Mouse (Mus musculus) heart, adult 11 months (tissue): ENCODE measurements around the gene Rangrf.

Experiments used
- DNase-seq: peaks from one replicate; pipeline ENCODE4 v3.0.0; 2022

Rangrf gene

DNA sequence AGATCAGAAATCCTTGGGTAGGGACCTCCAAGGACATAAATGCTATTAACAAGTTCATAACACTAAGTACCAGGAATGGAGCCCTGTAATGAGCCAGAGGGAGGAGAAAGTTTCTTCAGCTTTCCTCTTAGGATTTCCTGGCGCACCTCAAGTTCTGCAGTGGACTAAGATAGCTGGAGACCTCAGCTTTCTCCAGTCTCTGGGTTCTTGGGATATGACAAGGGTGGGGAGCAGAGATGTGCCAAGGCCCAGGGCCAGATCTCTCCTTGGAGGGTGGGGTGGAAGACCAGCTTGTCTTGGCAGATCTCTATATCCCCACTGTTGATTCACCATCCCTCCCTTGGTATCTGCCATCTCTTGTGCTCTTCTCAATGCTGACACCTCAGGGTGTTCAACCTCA lies 616 bp upstream of the Rangrf start:
- DNase-seq: peak; percentile 66

GRCm38 (mm10) chr11:68974059-68974450 lies 930 bp downstream of the Rangrf start:
- DNase-seq: no peak

DNA sequence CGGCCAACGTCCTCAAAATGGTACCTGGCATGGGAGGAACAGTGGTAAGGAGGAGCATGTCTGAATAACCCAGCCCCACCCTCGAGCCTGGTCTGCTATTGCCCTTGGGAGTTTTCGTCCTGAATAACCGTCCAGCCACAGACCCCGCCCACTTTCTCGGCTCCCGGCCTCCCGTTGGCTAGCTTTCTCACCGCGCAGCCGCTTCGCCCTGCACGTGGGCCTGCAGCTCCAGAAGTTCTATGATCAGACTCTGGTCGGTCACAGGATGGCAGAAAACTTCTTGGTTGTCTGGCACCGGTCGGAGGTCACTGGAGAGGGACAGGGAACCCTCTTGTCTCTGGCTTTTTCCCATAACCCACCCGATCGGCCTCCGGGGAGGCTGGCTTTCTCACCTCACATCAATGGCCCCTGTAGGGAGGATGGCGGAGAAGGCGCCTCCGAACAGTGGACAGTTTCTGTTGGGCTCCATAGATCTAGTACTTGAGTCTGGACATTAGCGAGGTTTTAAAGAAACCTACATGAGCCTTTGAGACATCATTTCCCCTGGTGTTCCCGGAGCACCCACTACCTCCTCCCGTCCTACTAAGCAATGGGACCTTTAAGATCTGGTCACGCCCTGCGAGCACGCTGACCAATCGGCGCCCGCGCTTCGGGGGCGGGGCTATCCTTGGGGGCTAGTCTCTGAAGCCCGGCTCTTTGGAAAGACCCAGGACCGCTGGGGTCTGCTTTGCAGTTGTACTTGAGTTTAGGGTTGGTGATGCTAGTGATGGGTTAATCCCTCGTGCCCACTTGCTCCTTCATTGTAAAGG lies 1.5 kb downstream of the Rangrf start:
- peak; percentile 99 for DNase-seq

- DNase-seq: peak; percentile 97
Measured at GRCm38 (mm10) chr11:68970232-68970631, 4.8 kb downstream of the Rangrf start.

GRCm38 (mm10) chr11:68968752-68969151 lies 6.2 kb downstream of the Rangrf start:
- DNase-seq: no peak

DNA sequence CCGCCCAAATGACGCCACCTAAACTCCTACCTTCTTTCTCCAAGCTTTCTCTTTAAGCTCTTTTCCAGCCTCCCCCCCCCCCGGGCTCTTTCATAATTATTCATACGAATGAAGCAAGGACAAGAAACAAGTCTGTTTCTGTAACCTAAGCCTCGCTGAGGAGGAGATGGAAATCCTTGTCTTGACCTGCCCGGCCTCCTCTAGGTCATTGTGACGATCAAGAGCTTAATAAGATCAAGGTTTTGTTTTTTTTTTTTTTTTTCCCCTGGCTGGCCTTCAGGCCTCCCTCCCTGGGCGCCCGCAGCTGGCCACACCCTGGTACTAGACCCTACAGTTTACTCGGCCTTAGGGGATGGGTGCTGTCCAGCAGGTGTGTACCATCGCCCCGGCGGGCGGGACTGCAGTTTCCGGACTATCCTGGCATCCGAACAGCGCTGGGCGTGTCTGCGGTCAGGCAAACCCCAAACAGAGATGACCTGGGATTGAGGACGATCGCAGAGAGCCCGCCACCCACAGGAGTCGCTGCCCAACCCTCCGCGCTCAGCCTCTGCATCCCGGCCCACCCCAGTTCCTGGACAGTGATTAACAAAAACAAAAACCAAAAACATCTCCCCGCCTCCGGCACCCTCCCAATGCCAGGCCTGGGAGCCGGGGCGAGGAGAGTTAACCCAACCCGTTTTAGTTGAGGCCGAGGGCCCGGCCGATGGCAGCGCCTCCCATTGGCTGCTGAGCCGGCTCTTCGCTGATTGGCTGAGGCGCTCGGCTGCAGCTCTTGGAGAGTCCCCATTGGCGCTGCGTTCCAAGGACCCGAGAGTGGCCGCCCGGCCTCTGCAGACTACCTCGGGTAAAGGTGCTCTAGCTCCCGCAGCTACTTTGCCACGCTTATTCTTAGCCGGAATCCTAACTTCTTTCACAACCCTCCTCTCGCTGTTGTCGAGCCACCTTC lies 7.4 kb downstream of the Rangrf start, which contains the start of gene Slc25a35:
Slc25a35 (plus strand) TSS at position 795 of the 946 bp plus-strand sequence.
- DNase-seq: peak; percentile 100

DNA sequence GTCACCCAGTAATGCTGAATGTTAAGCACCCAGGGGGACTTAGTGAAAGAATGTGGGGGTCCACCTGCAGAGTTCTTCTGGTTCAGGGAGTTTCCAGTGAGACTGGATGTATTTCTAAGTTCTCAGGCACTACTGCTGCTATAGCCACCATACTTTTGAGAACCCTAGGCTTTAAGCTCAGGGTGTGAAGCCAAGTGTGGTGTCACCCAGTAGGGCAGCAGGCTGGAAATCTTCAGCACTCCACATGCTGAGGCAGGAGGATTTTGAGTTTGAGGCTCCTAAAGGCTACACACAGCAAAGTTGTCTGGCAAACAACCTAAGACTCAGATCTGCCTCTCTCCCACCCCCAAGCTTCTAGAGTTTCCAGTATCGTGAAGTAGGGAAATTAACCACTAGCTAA lies 8.4 kb downstream of the Rangrf start:
- no peak for DNase-seq

GRCm38 (mm10) chr11:68965845-68966244 lies 9.1 kb downstream of the Rangrf start:
- no peak for DNase-seq

DNA sequence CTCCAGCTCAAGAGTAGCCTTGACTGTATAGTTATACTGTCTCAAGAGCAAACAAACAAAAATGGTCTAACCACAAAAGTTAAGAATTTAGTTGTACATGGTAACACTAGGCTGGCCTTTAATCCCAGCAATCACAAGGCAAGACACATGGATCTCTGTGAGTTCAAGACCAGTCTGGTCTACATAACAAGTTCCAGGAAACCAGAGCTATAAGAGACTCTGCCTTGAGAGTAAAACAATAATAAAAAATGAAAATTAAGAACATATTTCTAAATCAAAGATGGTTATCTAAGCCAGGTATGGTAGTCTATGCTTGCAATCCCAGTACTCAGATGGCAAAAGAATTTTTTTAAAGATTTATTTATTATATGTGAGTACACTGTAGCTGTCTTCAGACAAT lies 9.9 kb downstream of the Rangrf start:
- DNase-seq: no peak

DNA sequence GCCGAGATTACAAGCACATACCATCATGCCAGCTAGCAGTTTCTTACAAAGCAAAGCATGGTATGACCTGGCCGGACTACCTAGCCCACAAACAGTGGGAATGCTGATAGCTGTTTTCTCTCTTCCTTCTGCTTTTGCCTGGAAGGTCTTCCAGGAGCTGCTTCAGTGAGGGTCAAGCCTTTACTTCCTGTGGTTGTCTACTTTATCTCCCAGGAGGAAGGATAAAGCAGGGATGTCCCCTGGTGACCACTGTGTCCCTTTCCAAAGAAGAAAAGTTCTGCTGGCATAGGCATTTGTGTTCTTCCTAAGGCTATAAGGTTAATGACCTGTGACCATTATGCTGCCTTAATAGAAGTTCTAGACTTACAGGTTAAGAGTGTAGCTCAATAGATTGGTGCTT lies 11.6 kb downstream of the Rangrf start:
- DNase-seq: no peak

GRCm38 (mm10) chr11:68962159-68962558 lies 12.8 kb downstream of the Rangrf start:
- peak; percentile 95 for DNase-seq

DNA sequence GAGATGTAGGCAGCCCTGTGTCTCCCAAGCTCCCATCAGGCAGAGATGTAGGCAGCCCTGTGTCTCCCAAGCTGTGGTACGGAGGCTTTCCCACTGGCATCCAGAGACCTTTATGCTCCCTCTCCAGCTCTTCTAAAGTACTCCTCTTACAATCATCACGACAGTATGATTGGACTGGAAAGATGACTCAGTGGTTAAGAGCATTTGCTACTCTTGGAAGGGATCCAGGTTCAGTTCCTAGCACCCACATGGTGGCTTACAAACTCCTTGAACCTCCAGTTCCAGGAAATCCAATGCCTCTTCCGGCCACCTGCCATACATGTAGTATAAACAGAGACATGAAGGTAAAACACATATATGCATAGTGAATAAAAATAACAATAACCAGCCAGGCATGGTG lies 13.4 kb downstream of the Rangrf start:
- no peak for DNase-seq

DNA sequence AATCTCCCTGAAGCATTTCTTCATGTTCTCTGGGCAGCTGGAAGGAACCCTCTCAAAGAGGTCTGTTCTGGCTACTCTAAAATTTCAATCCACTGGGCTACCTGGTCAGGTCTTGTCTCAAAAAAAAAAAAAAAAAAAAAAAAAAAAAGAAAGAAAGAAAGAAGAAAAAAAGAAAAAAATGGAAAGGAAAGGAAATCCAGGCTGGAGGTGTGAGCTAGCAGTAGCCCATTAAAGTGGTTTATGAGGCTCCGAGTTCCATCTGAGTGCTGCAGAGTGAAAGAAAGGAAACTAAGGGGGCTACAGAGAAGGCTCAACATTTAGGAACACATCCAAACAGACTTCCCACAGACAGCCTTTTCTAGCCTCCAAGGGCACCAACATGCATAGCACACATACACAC lies 17.0 kb downstream of the Rangrf start:
- DNase-seq: no peak

DNA sequence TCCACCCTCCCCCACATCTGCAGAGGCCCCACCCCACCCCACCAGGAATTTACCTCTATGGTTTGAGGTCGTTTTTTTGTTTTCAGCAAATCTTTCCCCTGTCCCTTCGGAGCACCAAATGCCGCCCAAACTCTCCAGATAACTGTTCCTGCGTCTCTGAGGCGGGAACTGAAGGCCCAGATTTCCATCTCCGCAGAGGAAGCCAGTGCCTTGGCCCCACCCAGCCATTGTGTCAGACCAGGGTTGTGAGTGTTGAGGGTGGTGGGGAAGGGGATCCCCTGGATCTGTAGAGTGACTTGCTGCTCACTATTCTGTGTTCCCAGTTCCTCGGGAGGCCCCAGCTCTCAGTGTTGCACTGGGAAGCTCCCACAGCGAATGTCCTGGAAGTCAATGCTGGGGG lies 17.7 kb downstream of the Rangrf start, which contains the start of gene Arhgef15:
Arhgef15 (minus strand) TSS at position 173 of the 400 bp plus-strand sequence.
- peak; percentile 96 for DNase-seq

GRCm38 (mm10) chr11:68956697-68957096 lies 18.3 kb downstream of the Rangrf start:
- peak; percentile 98 for DNase-seq

DNA sequence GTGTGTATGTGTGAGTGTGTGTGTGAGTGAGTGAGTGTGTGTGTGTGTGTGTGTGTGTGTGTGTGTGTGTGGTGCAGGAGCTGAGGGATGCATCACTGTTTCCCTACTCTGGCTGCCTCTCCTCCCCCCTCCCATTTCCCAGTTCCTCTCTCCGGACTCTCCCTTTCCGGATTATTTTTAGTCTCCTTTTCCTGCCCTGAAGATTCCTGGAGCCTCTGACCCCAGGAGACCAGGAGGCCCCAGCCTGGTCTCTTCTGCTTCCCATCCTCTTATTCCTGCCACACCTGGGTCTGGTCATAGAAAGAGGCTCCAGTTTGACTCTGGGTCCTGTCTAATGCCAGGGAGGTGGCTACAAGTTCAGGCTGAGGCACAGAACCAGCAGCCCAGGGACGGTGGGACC lies 18.9 kb downstream of the Rangrf start:
- peak; percentile 98 for DNase-seq

GRCm38 (mm10) chr11:68955473-68955872 lies 19.5 kb downstream of the Rangrf start:
- DNase-seq: peak; percentile 87

DNA sequence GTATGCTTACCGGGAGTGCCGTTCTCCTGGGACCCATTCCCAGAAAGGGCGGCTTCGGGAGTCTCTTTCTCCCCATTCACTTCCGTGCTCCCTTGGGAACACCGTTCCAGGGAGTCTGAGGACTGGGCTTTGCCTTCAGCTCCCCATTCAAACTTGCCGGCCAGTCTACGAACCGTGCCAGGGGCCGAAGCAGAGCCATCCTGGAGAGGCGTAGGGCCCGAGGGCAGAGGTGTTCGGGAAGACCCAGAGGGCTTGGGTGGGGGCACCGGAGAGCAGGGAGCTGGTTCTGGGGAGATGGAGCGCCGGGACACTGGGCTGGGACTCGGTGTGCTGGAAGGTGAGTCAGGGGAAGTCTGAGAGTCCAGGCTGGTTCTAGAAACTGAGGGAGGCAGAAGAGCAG lies 20.6 kb downstream of the Rangrf start:
- DNase-seq: peak; percentile 93

- DNase-seq: no peak
Measured at GRCm38 (mm10) chr11:68953903-68954302, 21.1 kb downstream of the Rangrf start.

DNA sequence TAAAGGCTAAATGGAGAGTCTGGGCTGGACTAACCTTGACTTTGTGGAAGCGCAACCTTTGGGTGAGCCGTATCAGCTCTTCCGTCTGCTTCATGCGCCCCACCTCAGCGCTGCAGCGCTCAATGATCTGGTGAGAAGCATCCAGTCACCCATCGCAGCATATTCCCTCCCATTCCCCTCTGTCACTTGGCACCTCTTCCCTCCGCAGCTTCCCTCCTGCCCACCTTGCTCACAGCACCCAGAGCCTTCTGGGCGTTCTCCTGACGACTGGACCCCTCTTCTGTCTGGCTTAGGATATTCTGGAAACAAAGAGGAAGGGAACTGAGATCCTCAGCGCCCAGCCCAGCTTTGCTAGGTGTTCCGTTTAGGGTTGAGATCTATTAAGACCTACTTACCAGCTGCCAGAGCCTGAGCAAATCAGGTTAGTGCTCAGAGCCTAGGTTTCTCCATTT lies 27.4 kb downstream of the Rangrf start:
- no peak for DNase-seq

GRCm38 (mm10) chr11:68946806-68947440 lies 28.1 kb downstream of the Rangrf start:
- no peak for DNase-seq

DNA sequence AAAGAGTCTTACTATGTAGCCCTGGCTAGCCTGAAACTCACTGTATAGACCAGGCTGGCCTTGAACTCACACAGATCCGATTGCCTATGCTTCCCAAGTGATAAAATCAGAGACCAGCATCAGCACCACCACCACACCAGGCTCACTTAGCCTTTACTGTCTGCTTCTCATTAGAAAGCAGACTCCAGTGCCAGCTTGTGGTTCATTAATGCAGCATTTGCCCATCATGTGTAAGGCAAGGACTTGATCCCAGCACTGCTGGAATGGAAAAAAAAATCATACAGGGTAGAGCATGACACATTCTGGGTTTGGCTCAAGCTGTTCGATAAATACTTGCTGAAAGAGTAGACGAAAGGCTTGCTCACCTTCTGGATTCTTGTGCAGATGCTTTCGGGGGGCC lies 29.0 kb downstream of the Rangrf start:
- no peak for DNase-seq

GRCm38 (mm10) chr11:68945245-68945644 lies 29.7 kb downstream of the Rangrf start:
- DNase-seq: no peak
